Mouse (Mus musculus) mature B cell (primary cell): ENCODE results near the gene Ptov1.

Experiments used
- in situ Hi-C: fragments of 300-500 bp; cut with MboI; formaldehyde crosslinking; loops from 2 replicates; pipeline ENCODE4 v1.14.3; 2019

Gene Ptov1

GRCm38 (mm10) chr7:44814952-44815553 is 54.5 kb downstream of the Ptov1 start:
- in situ Hi-C loops = loop anchor here (10.0 kb wide), 1 partner anchor 70 kb away; the partner anchor contains the start of gene Vrk3

GRCm38 (mm10) chr7:44814423-44814822 is 55.2 kb downstream of the Ptov1 start:
- in situ Hi-C loops = loop anchor here (10.0 kb wide), 1 partner anchor 70 kb away; the partner anchor contains the start of gene Vrk3

GRCm38 (mm10) chr7:44813985-44814384 is 55.6 kb downstream of the Ptov1 start:
- in situ Hi-C loops = loop anchor here (10.0 kb wide), 1 partner anchor 69 kb away; the partner anchor contains the start of gene Vrk3
